Mouse (Mus musculus) heart, adult 8-10 months (tissue): ENCODE data around the gene Vmn2r89. TPM values are rescaled to one million over a fixed set of nuclear protein-coding genes. Genes with fewer than 3 reads are reported as not detected.

Experiments
- total RNA-seq, 4 experiments: library from RNA; stranded (reverse); gene quantifications; 2 replicates each; pipeline ENCODE4 v1.2.4; 2022

Vmn2r89 gene
- total RNA-seq, 4 experiments from 2014 or later, result not detected

Other genes with a start within 250 kb of the Vmn2r89 start
- not detected for gene Ear14, start 248.5 kb upstream of the Vmn2r89 start, total RNA-seq
- 10 to 100 TPM in 1 of 4 experiments, 1 to 10 TPM in 2, under 1 TPM in 1; 0.95 to 12.3 (median 2.4) TPM for gene Rnase2a, start 195.7 kb upstream of the Vmn2r89 start, total RNA-seq
- gene Gm7247, start 90.1 kb upstream of the Vmn2r89 start, total RNA-seq, result not detected
- not detected for gene Vmn2r88, start 41.0 kb upstream of the Vmn2r89 start, total RNA-seq
- not detected for gene Gm5622, start 100.9 kb downstream of the Vmn2r89 start, total RNA-seq
- gene Gm17175, start 122.2 kb downstream of the Vmn2r89 start, total RNA-seq, result not detected
- gene Gm17174, start 140.3 kb downstream of the Vmn2r89 start, total RNA-seq, result not detected
- not detected for gene Gm17078, start 159.5 kb downstream of the Vmn2r89 start, total RNA-seq
- not detected for gene Gm4181, start 183.8 kb downstream of the Vmn2r89 start, total RNA-seq
- gene Gm17079, start 243.6 kb downstream of the Vmn2r89 start, total RNA-seq, result not detected